Mouse (Mus musculus) heart, embryonic 14.5 days (tissue): ENCODE results near the gene Notch3. TPM values are rescaled to one million over a fixed set of nuclear protein-coding genes. Genes with fewer than 3 reads are reported as not detected.

Source experiments
- ATAC-seq: fragments of 200-750 bp; cut with Nextera tagmentation; 2 replicates; pipeline ENCODE4 v1.8.0; 2017; ENCODE audit warnings: low read depth, moderate TSS enrichment; ENCODE audit not compliant: insufficient number of reproducible peaks, insufficient read depth, low FRiP score
- H3K27ac ChIP-seq, 2 experiments: fragments of 200-500 bp in 1 of 2; fragments of 300-500 bp in 1 of 2; sonication (generic) in 1 of 2; replicated peaks in 1 of 2; 2 replicates each; pipeline ENCODE4 v1.5.1; 2012 to 2014; ENCODE audit warnings: low read depth in 2 of 2, low read length in 2 of 2, control low read depth in 1 of 2, mild to moderate bottlenecking in 1 of 2, mixed read lengths in 1 of 2; ENCODE audit not compliant: control insufficient read depth in 1 of 2, insufficient read depth in 1 of 2
- H3K27me3 ChIP-seq: fragments of 300-500 bp; sonication (generic); 2 replicates; pipeline ENCODE4 v1.6.1; 2014; ENCODE audit warnings: mild to moderate bottlenecking, low read length, control low read depth; ENCODE audit not compliant: control insufficient read depth, insufficient read depth
- H3K36me3 ChIP-seq: fragments of 300-500 bp; sonication (generic); 2 replicates; pipeline ENCODE4 v1.6.1; 2014; ENCODE audit warnings: mild to moderate bottlenecking, control low read depth, low read length, mixed read lengths; ENCODE audit not compliant: control insufficient read depth, insufficient read depth
- H3K4me1 ChIP-seq, 2 experiments: fragments of 200-500 bp in 1 of 2; fragments of 300-500 bp in 1 of 2; sonication (generic) in 1 of 2; 2 replicates each; pipeline ENCODE4 v1.6.1; 2012 to 2014; ENCODE audit warnings: low read length in 2 of 2, control low read depth in 1 of 2, mixed read lengths in 1 of 2; ENCODE audit not compliant: control insufficient read depth in 2 of 2, insufficient read depth in 2 of 2
- H3K4me2 ChIP-seq: fragments of 300-500 bp; sonication (generic); 2 replicates; pipeline ENCODE4 v1.6.1; 2014; ENCODE audit warnings: mild to moderate bottlenecking, low read length
- H3K4me3 ChIP-seq, 2 experiments: fragments of 200-500 bp in 1 of 2; fragments of 300-500 bp in 1 of 2; sonication (generic) in 1 of 2; 2 replicates each; pipeline ENCODE4 v1.5.1; 2012 to 2014; ENCODE audit warnings: low read length in 2 of 2, mild to moderate bottlenecking in 2 of 2, control low read depth in 1 of 2, low read depth in 1 of 2, moderate library complexity in 1 of 2; ENCODE audit not compliant: control insufficient read depth in 1 of 2, insufficient read depth in 1 of 2
- H3K9ac ChIP-seq: fragments of 300-500 bp; sonication (generic); 2 replicates; pipeline ENCODE4 v1.6.1; 2014; ENCODE audit warnings: mild to moderate bottlenecking, low read length
- H3K9me3 ChIP-seq: fragments of 300-500 bp; sonication (generic); 2 replicates; pipeline ENCODE4 v1.6.1; 2016; ENCODE audit warnings: low read length, control low read depth; ENCODE audit not compliant: control insufficient read depth
- WGBS: fragments of 180-500 bp; shearing (Covaris S2); extraction: QIAGEN DNeasy Blood & Tissue Kit; methylation state at CpG from one replicate; pipeline ENCODE4 v1.1.7; 2014; 5-methylcytosine and 5-hydroxymethylcytosine counted together
- polyA plus RNA-seq: library from polyadenylated mRNA; unstranded; fragments of >200 nt; fragmentation: Nextera tagmentation; extraction: Ambion mirVana; gene quantifications from 2 replicates; pipeline ENCODE4 v1.2.1, GENCODE M21; 2014

Gene Notch3
- polyA plus RNA-seq, 1 experiment from 2014 or later: 6.6 TPM

GRCm38 (mm10) chr17:32165266-32165802 lies 1.3 kb downstream of the Notch3 start:
- Histone ChIP-seq H3K4me3 (peak overlapping the region; percentile 68), H3K36me3 (no peaks in the 10 kb centered on the region), H3K27ac (peak overlapping the region; percentile 19 to 75; a peak in 2 of 4 replicates), H3K9me3 (no peaks in the 10 kb centered on the region), H3K4me1 (peaks cover 4 to 34% of the 10 kb centered on the region in 2 experiments; a peak in 3 of 4 replicates), H3K4me2 (peak overlapping the region; percentile 95), H3K27me3 (no peaks in the 10 kb centered on the region), H3K9ac (peak overlapping the region; percentile 79)
- WGBS: 10% methylated on average over 9 of the region's 9 CpGs
- ATAC-seq: peak; percentile 52; the same call in 1 of the 2 replicates

GRCm38 (mm10) chr17:32164780-32165179 lies 1.9 kb downstream of the Notch3 start:
- no peak overlapping the region for H3K4me3 ChIP-seq
- 0 out of 4 replicates have a peak overlapping the region, but pooled peaks of 1 of the 2 experiments have one; percentile 19 for H3K27ac ChIP-seq
- no peaks in the 10 kb centered on the region for H3K36me3 ChIP-seq

GRCm38 (mm10) chr17:32163910-32164650 lies 2.6 kb downstream of the Notch3 start:
- Histone ChIP-seq H3K4me1 (peaks cover 4 to 26% of the 10 kb centered on the region in 2 experiments; a peak in 3 of 4 replicates), H3K36me3 (no peaks in the 10 kb centered on the region), H3K9ac (no peak overlapping the region), H3K9me3 (no peaks in the 10 kb centered on the region), H3K27me3 (no peaks in the 10 kb centered on the region), H3K4me2 (peak overlapping the region; percentile 17; the same call in 1 of the 2 replicates), H3K4me3 (no peak overlapping the region), H3K27ac (0 out of 4 replicates have a peak overlapping the region, but pooled peaks of 1 of the 2 experiments have one; percentile 19)
- 55% methylated on average over 6 of the region's 6 CpGs for WGBS
- ATAC-seq: no peak

More at GRCm38 (mm10) chr17:32164780-32165179, 1.9 kb downstream of the Notch3 start:
- ATAC-seq: no peak
- Histone ChIP-seq H3K27me3 (no peaks in the 10 kb centered on the region), H3K4me1 (peaks cover 4 to 32% of the 10 kb centered on the region in 2 experiments; a peak in 3 of 4 replicates), H3K4me2 (peak overlapping the region; percentile 95; the same call in 1 of the 2 replicates), H3K9me3 (no peaks in the 10 kb centered on the region), H3K9ac (no peak overlapping the region)

- ATAC-seq: no peak
- WGBS: 2% methylated on average over 58 of the region's 58 CpGs
Observed at GRCm38 (mm10) chr17:32162112-32162850, 4.4 kb downstream of the Notch3 start.

GRCm38 (mm10) chr17:32160882-32161281 lies 5.8 kb downstream of the Notch3 start:
- Histone ChIP-seq H3K4me1 (peaks cover 2 to 23% of the 10 kb centered on the region in 2 experiments; a peak in 3 of 4 replicates), H3K36me3 (peaks cover 22% of the 10 kb centered on the region), H3K27ac (no peak overlapping the region), H3K9ac (no peak overlapping the region), H3K27me3 (no peaks in the 10 kb centered on the region), H3K4me3 (no peak overlapping the region), H3K4me2 (no peak overlapping the region), H3K9me3 (no peaks in the 10 kb centered on the region)
- WGBS: 75% methylated on average over 4 of the region's 4 CpGs
- ATAC-seq: no peak

More at GRCm38 (mm10) chr17:32162112-32162850, 4.4 kb downstream of the Notch3 start:
- Histone ChIP-seq H3K9ac (peak overlapping the region; percentile 65), H3K4me1 (peaks cover 4 to 26% of the 10 kb centered on the region in 2 experiments; a peak in 3 of 4 replicates), H3K36me3 (peaks cover 13% of the 10 kb centered on the region; the same call in 1 of the 2 replicates), H3K9me3 (no peaks in the 10 kb centered on the region), H3K27me3 (no peaks in the 10 kb centered on the region), H3K4me2 (peak overlapping the region; percentile 91), H3K27ac (no peak overlapping the region), H3K4me3 (peak overlapping the region; percentile 48 to 52)

- Histone ChIP-seq H3K4me2 (no peak overlapping the region), H3K9ac (no peak overlapping the region), H3K36me3 (peaks cover 37% of the 10 kb centered on the region), H3K27ac (no peak overlapping the region), H3K4me1 (peaks cover 2 to 6% of the 10 kb centered on the region in 2 experiments; a peak in 2 of 4 replicates), H3K9me3 (no peaks in the 10 kb centered on the region), H3K27me3 (no peaks in the 10 kb centered on the region), H3K4me3 (no peak overlapping the region)
- no peak for ATAC-seq
- 85% methylated on average over 13 of the region's 13 CpGs for WGBS
Observed at GRCm38 (mm10) chr17:32158841-32159240, 7.8 kb downstream of the Notch3 start.

GRCm38 (mm10) chr17:32146718-32147117 lies 19.9 kb downstream of the Notch3 start:
- peaks cover 70% of the 10 kb centered on the region for H3K36me3 ChIP-seq

More at GRCm38 (mm10) chr17:32146718-32147117, 19.9 kb downstream of the Notch3 start:
- WGBS: 88% methylated on average over 8 of the region's 8 CpGs
- peaks cover 5% of the 10 kb centered on the region in 2 experiments; a peak in 2 of 4 replicates for H3K4me1 ChIP-seq
- H3K4me3 ChIP-seq: no peak overlapping the region
- H3K4me2 ChIP-seq: no peak overlapping the region
- H3K27ac ChIP-seq: no peak overlapping the region
- H3K9ac ChIP-seq: no peak overlapping the region
- H3K9me3 ChIP-seq: no peaks in the 10 kb centered on the region
- no peaks in the 10 kb centered on the region for H3K27me3 ChIP-seq
- no peak for ATAC-seq
